Mouse (Mus musculus) hindbrain, embryonic 11.5 days (tissue): ENCODE measurements around the gene Tma16. TPM values are rescaled to one million over a fixed set of nuclear protein-coding genes. Genes with fewer than 3 reads are reported as not detected.
A peak's percentile ranks its signal among the peaks of the same experiment; 100 is the strongest.

Source experiments
- ATAC-seq: fragments of 200-750 bp; cut with Nextera tagmentation; 2 replicates; pipeline ENCODE4 v1.8.0; 2017; ENCODE audit warnings: mild to moderate bottlenecking, moderate TSS enrichment, moderate library complexity; ENCODE audit not compliant: low FRiP score
- DNase-seq: peaks from one replicate; pipeline ENCODE4 v3.0.0-alpha.2; 2015; ENCODE audit warnings: low spot score
- H3K27ac ChIP-seq: fragments of 300-500 bp; sonication (generic); 2 replicates; pipeline ENCODE4 v1.5.1; 2014; ENCODE audit warnings: mild to moderate bottlenecking, low read depth, low read length
- H3K27me3 ChIP-seq: fragments of 300-500 bp; sonication (generic); 2 replicates; pipeline ENCODE4 v1.6.1; 2014; ENCODE audit warnings: mild to moderate bottlenecking, low read length, moderate library complexity, mixed read lengths; ENCODE audit not compliant: control insufficient read depth, insufficient read depth
- H3K36me3 ChIP-seq: fragments of 300-500 bp; sonication (generic); 2 replicates; pipeline ENCODE4 v1.6.1; 2014; ENCODE audit warnings: mild to moderate bottlenecking, low read length, moderate library complexity, mixed read lengths; ENCODE audit not compliant: control insufficient read depth, insufficient read depth
- H3K4me1 ChIP-seq: fragments of 300-500 bp; sonication (generic); replicated peaks from 2 replicates; pipeline ENCODE4 v1.6.1; 2014; ENCODE audit warnings: low read length, mixed read lengths; ENCODE audit not compliant: control insufficient read depth, insufficient read depth
- H3K4me2 ChIP-seq: fragments of 300-500 bp; sonication (generic); replicated peaks from 2 replicates; pipeline ENCODE4 v1.6.1; 2014; ENCODE audit warnings: mild to moderate bottlenecking, low read depth, low read length
- H3K4me3 ChIP-seq: fragments of 300-500 bp; sonication (generic); 2 replicates; pipeline ENCODE4 v1.5.1; 2014; ENCODE audit warnings: low read depth, low read length
- H3K9ac ChIP-seq: fragments of 300-500 bp; sonication (generic); 2 replicates; pipeline ENCODE4 v1.6.1; 2014; ENCODE audit warnings: low read depth, low read length
- H3K9me3 ChIP-seq: fragments of 300-500 bp; sonication (generic); 2 replicates; pipeline ENCODE4 v1.6.1; 2016; ENCODE audit warnings: low read length; ENCODE audit not compliant: control insufficient read depth
- WGBS: fragments of 180-500 bp; shearing (Covaris S2); extraction: QIAGEN DNeasy Blood & Tissue Kit; methylation state at CpG from one replicate; pipeline ENCODE4 v1.1.7; 2014; 5-methylcytosine and 5-hydroxymethylcytosine counted together
- polyA plus RNA-seq: library from polyadenylated mRNA; unstranded; fragments of >200 nt; fragmentation: Nextera tagmentation; extraction: Ambion mirVana; gene quantifications from 2 replicates; pipeline ENCODE4 v1.2.1, GENCODE M21; 2014

Tma16 gene
- polyA plus RNA-seq, 1 experiment from 2014 or later: 15.3 TPM

GRCm38 (mm10) chr8:66488556-66488955 is 2.2 kb upstream of the Tma16 start:
- ATAC-seq: no peak
- Histone ChIP-seq H3K9ac (no peak overlapping the region), H3K4me2 (no peak overlapping the region), H3K27ac (no peak overlapping the region), H3K36me3 (no peaks in the 10 kb centered on the region), H3K9me3 (no peaks in the 10 kb centered on the region), H3K4me3 (no peak overlapping the region), H3K27me3 (no peaks in the 10 kb centered on the region), H3K4me1 (no peaks in the 10 kb centered on the region)
- 48% methylated on average over 3 of the region's 3 CpGs for WGBS
- DNase-seq: no peak

- ATAC-seq (no peak), DNase-seq (no peak)
- Histone ChIP-seq H3K27ac (no peak overlapping the region), H3K36me3 (peaks cover 4% of the 10 kb centered on the region; the same call in 1 of the 2 replicates), H3K9ac (no peak overlapping the region), H3K27me3 (no peaks in the 10 kb centered on the region), H3K4me1 (no peaks in the 10 kb centered on the region), H3K4me3 (no peak overlapping the region), H3K4me2 (no peak overlapping the region), H3K9me3 (no peaks in the 10 kb centered on the region)
- 96% methylated on average over 3 of the region's 3 CpGs for WGBS
Observed at GRCm38 (mm10) chr8:66476880-66477279, 9.4 kb downstream of the Tma16 start.

- no peak overlapping the region for H3K4me2 ChIP-seq
- H3K27me3 ChIP-seq: no peaks in the 10 kb centered on the region
- no peak overlapping the region for H3K4me3 ChIP-seq
- no peak for ATAC-seq
- no peaks in the 10 kb centered on the region for H3K9me3 ChIP-seq
- no peak overlapping the region for H3K27ac ChIP-seq
- no peak for DNase-seq
- no peak overlapping the region for H3K9ac ChIP-seq
- WGBS: 90% methylated on average over 3 of the region's 3 CpGs
- no peaks in the 10 kb centered on the region for H3K36me3 ChIP-seq
- H3K4me1 ChIP-seq: no peaks in the 10 kb centered on the region
Observed at GRCm38 (mm10) chr8:66469821-66470220, 16.5 kb downstream of the Tma16 start.

- no peak overlapping the region for H3K27ac ChIP-seq
- peak; percentile 17 for DNase-seq
- no peaks in the 10 kb centered on the region for H3K9me3 ChIP-seq
- no peak for ATAC-seq
- H3K27me3 ChIP-seq: no peaks in the 10 kb centered on the region
- no peaks in the 10 kb centered on the region for H3K36me3 ChIP-seq
- no peak overlapping the region for H3K9ac ChIP-seq
- H3K4me3 ChIP-seq: no peak overlapping the region
- no peak overlapping the region for H3K4me2 ChIP-seq
- no peaks in the 10 kb centered on the region for H3K4me1 ChIP-seq
Observed at GRCm38 (mm10) chr8:66457057-66457456, 29.3 kb downstream of the Tma16 start.

GRCm38 (mm10) chr8:66450691-66451090 is 35.6 kb downstream of the Tma16 start:
- H3K36me3 ChIP-seq: no peaks in the 10 kb centered on the region
- peak; percentile 61 for DNase-seq
- no peaks in the 10 kb centered on the region for H3K9me3 ChIP-seq
- 27% methylated on average over 5 of the region's 5 CpGs for WGBS
- H3K27ac ChIP-seq: no peak overlapping the region
- H3K9ac ChIP-seq: no peak overlapping the region
- no peak overlapping the region for H3K4me2 ChIP-seq
- H3K4me1 ChIP-seq: no peaks in the 10 kb centered on the region
- H3K27me3 ChIP-seq: no peaks in the 10 kb centered on the region
- peak; percentile 43; the same call in 1 of the 2 replicates for ATAC-seq
- H3K4me3 ChIP-seq: no peak overlapping the region

- Histone ChIP-seq H3K4me1 (no peaks in the 10 kb centered on the region), H3K27ac (no peak overlapping the region), H3K9ac (no peak overlapping the region), H3K27me3 (no peaks in the 10 kb centered on the region), H3K36me3 (no peaks in the 10 kb centered on the region), H3K9me3 (no peaks in the 10 kb centered on the region), H3K4me3 (no peak overlapping the region), H3K4me2 (no peak overlapping the region)
- 80% methylated on average over 3 of the region's 3 CpGs for WGBS
- no peak for ATAC-seq
- no peak for DNase-seq
Observed at GRCm38 (mm10) chr8:66445351-66445750, 41.0 kb downstream of the Tma16 start.

GRCm38 (mm10) chr8:66444141-66444540 is 42.2 kb downstream of the Tma16 start:
- H3K4me1 ChIP-seq: no peaks in the 10 kb centered on the region
- ATAC-seq (no peak), DNase-seq (no peak)
- no peak overlapping the region for H3K27ac ChIP-seq
- no peak overlapping the region for H3K4me2 ChIP-seq
- no peak overlapping the region for H3K9ac ChIP-seq
- no peaks in the 10 kb centered on the region for H3K36me3 ChIP-seq
- 83% methylated on average over 5 of the region's 5 CpGs for WGBS
- no peak overlapping the region for H3K4me3 ChIP-seq
- H3K9me3 ChIP-seq: no peaks in the 10 kb centered on the region
- no peaks in the 10 kb centered on the region for H3K27me3 ChIP-seq

- H3K27ac ChIP-seq: no peak overlapping the region
- H3K36me3 ChIP-seq: no peaks in the 10 kb centered on the region
- DNase-seq (peak; percentile 40), ATAC-seq (no peak)
- no peaks in the 10 kb centered on the region for H3K27me3 ChIP-seq
- H3K4me1 ChIP-seq: no peaks in the 10 kb centered on the region
- no peaks in the 10 kb centered on the region for H3K9me3 ChIP-seq
- H3K4me2 ChIP-seq: no peak overlapping the region
- H3K9ac ChIP-seq: no peak overlapping the region
- WGBS: 47% methylated on average over 1 of the region's 1 CpGs
- H3K4me3 ChIP-seq: no peak overlapping the region
Observed at GRCm38 (mm10) chr8:66442778-66443177, 43.6 kb downstream of the Tma16 start.

- H3K36me3 ChIP-seq: no peaks in the 10 kb centered on the region
- WGBS: 48% methylated on average over 1 of the region's 1 CpGs
- no peak overlapping the region for H3K9ac ChIP-seq
- ATAC-seq (peak; percentile 30; the same call in 1 of the 2 replicates), DNase-seq (no peak)
- H3K27me3 ChIP-seq: no peaks in the 10 kb centered on the region
- no peaks in the 10 kb centered on the region for H3K9me3 ChIP-seq
- H3K4me3 ChIP-seq: no peak overlapping the region
- no peaks in the 10 kb centered on the region for H3K4me1 ChIP-seq
- H3K27ac ChIP-seq: no peak overlapping the region
- no peak overlapping the region for H3K4me2 ChIP-seq
Observed at GRCm38 (mm10) chr8:66441123-66441522, 45.2 kb downstream of the Tma16 start.
